Mouse (Mus musculus) erythroblast, embryonic 14.5 days (primary cell): Measurements from ENCODE around the gene Tmem266. TPM values are rescaled to one million over a fixed set of nuclear protein-coding genes. Genes with fewer than 3 reads are reported as not detected.

Source experiments
- H3K27me3 ChIP-seq: 2 replicates; pipeline ENCODE4 v1.6.1; 2012; ENCODE audit warnings: inconsistent platforms; ENCODE audit not compliant: control insufficient read depth
- H3K36me3 ChIP-seq: 2 replicates; pipeline ENCODE4 v1.6.1; 2012; ENCODE audit warnings: mild to moderate bottlenecking, inconsistent platforms; ENCODE audit not compliant: control insufficient read depth
- H3K4me1 ChIP-seq: 2 replicates; pipeline ENCODE4 v1.6.1; 2012; ENCODE audit warnings: inconsistent platforms; ENCODE audit not compliant: control insufficient read depth
- H3K4me3 ChIP-seq: replicated peaks from 2 replicates; pipeline ENCODE3; 2012; ENCODE audit warnings: moderate library complexity, mild to moderate bottlenecking, inconsistent platforms
- H3K9me3 ChIP-seq: 2 replicates; pipeline ENCODE4 v1.6.1; 2012; ENCODE audit warnings: low read length, inconsistent platforms, mixed read lengths; ENCODE audit not compliant: control insufficient read depth
- GATA1 ChIP-seq: IDR thresholded peaks from 2 replicates; pipeline ENCODE4 v1.6.1; 2012; ENCODE audit warnings: low read length, inconsistent platforms, mixed read lengths
- TAL1 ChIP-seq: IDR thresholded peaks from 3 replicates; pipeline ENCODE4 v1.6.1; 2012; ENCODE audit warnings: low read length, inconsistent platforms, mixed read lengths
- polyA plus RNA-seq: library from polyadenylated mRNA; stranded (reverse); fragments of >175 nt; gene quantifications from 2 replicates; pipeline ENCODE4 v1.2.3, GENCODE M21; 2012

The Tmem266 gene
- polyA plus RNA-seq, 1 experiment: not detected

DNA sequence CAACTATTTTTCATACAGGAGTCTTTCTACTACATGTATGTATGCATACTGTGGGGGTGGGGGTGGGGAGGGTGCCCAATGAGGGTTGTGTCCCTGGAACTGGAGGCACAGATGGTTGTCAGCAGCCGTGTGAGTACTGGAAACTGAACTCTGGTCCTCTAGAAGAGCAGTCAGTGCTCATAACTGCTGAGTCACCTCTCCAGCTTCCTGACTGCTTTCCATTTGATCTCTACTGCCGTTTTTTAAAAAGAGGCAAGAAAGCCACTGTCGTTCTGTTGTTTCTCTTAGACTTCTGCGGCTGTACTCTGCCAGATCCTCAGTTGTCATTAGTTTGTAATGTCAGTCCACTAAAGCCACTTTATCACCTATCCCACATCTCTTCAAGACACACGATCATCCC, 19.2 kb upstream of the Tmem266 start:
- no peaks in the 10 kb centered on the region for H3K27me3 ChIP-seq
- H3K4me3 ChIP-seq: no peak overlapping the region
- no peaks in the 10 kb centered on the region for H3K9me3 ChIP-seq
- no peaks in the 10 kb centered on the region for H3K36me3 ChIP-seq
- H3K4me1 ChIP-seq: no peaks in the 10 kb centered on the region
- TF ChIP-seq GATA1 (no peak), TAL1 (no peak)

DNA sequence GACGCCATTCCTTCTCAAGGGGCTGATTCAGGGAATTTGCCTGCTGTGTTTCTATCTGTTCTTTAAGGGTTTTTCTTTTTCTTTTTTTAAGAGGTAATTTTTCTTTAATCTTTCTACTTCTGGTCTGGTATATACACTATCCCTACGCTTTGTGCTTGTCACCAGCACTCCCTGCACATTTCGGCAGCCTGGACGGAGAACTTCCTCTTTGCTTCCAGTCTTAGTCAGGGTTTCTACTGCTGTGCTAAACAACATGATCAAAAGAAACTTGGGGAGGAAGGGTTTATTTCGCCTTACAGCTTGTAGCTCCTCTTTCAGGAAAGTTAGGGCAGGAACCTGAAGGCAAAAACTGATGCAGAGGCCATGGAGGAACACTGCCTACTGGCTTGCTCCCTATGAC, 18.3 kb upstream of the Tmem266 start:
- Histone ChIP-seq H3K4me1 (no peaks in the 10 kb centered on the region), H3K36me3 (no peaks in the 10 kb centered on the region), H3K4me3 (no peak overlapping the region), H3K9me3 (no peaks in the 10 kb centered on the region), H3K27me3 (no peaks in the 10 kb centered on the region)
- no peak for TF ChIP-seq GATA1
- TF ChIP-seq TAL1: no peak

DNA sequence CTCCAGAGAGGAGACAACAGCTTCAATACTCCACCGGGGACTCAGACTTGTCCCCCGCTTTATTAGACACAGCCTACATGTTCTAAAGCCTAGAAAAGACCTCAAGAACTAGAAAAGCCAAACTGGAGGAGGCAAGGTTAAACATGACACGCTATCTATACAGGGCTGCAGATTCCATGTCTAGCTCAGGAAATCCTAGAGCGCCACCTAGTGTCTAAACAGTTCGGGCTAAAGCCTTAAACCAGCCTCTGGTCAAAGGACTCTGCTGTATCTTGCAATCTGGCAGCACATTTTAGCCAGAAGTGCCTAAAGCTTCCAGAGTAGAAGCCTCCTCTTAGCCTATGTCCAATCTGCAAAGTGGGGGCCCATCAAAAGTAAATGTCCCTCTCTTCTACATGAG, 15.2 kb upstream of the Tmem266 start:
- TF ChIP-seq TAL1 (no peak), GATA1 (no peak)
- no peaks in the 10 kb centered on the region for H3K4me1 ChIP-seq
- no peak overlapping the region for H3K4me3 ChIP-seq
- no peaks in the 10 kb centered on the region for H3K9me3 ChIP-seq
- no peaks in the 10 kb centered on the region for H3K36me3 ChIP-seq
- no peaks in the 10 kb centered on the region for H3K27me3 ChIP-seq

- no peaks in the 10 kb centered on the region for H3K36me3 ChIP-seq
- H3K27me3 ChIP-seq: no peaks in the 10 kb centered on the region
- TF ChIP-seq TAL1 (no peak), GATA1 (no peak)
- H3K4me1 ChIP-seq: no peaks in the 10 kb centered on the region
- no peak overlapping the region for H3K4me3 ChIP-seq
- H3K9me3 ChIP-seq: no peaks in the 10 kb centered on the region
Measured at GRCm38 (mm10) chr9:55313619-55314261, 13.0 kb upstream of the Tmem266 start.

DNA sequence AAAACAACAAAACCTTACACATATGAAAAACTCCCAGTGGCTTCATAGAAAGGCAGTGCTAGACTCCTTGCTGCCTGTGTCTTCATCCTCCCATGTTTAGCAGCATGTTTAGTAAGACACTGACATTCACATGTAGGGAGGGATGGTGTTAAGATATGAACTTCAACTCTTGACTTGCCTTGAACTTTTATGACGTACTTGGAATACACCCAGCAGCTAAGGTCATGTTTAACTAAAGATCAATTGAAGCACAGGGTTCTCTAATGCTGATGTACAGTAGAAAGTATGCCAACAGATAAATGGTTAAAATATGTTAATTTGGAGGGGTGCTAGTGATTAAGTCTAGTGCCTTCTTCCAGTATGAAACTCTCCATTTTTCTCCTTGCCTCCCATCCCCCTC, 4.1 kb upstream of the Tmem266 start:
- H3K4me1 ChIP-seq: peaks cover 4% of the 10 kb centered on the region
- no peak overlapping the region for H3K4me3 ChIP-seq
- TF ChIP-seq GATA1: no peak
- no peak for TF ChIP-seq TAL1
- H3K36me3 ChIP-seq: no peaks in the 10 kb centered on the region
- H3K27me3 ChIP-seq: peaks cover 53% of the 10 kb centered on the region
- H3K9me3 ChIP-seq: no peaks in the 10 kb centered on the region; the same call in 1 of the 2 replicates

DNA sequence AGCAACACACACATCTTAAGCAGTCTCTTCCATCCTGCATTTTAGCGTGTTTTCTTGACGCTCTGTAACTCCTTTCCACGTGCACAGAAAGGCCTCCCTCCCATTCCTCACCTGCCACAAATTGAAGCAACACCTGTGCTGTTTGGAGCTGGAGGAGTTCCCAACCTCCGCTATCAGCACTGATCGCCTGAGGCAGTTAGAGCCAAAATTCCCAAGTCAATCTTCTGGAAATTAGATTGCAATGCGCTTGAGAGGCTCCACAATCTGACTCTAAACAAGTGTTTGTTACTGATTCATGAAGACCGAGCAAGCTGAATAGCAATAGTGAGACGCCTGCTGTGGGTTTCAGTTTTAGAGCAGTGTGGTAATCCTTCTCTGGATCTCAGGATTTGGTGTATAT, 2.6 kb upstream of the Tmem266 start:
- H3K27me3 ChIP-seq: peaks cover 68% of the 10 kb centered on the region

DNA sequence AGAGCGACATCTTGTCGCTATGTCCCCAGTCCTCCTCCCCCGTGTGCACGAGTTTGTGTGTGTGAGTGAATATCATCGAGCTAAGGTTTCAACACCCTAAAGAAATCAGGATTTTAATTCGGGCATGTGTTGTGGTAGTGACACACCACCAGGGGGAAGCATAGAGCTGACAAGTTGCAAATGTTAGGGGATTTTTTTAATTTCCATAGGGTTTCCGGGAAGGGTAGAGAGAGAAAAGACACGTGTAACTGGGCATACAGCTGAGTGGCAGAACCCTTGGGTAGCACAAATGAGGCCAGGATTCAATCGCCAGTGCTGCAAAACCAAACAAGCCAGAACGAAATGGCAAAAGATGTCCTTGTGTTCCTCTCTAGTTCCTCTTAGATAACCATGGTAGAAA, 2.2 kb upstream of the Tmem266 start:
- Histone ChIP-seq H3K36me3 (no peaks in the 10 kb centered on the region), H3K27me3 (peaks cover 72% of the 10 kb centered on the region), H3K4me1 (peaks cover 4% of the 10 kb centered on the region), H3K9me3 (no peaks in the 10 kb centered on the region; the same call in 1 of the 2 replicates), H3K4me3 (no peak overlapping the region)
- TF ChIP-seq GATA1 (no peak), TAL1 (no peak)

More for the DNA sequence above, 2.6 kb upstream of the Tmem266 start:
- Histone ChIP-seq H3K9me3 (no peaks in the 10 kb centered on the region; the same call in 1 of the 2 replicates), H3K4me1 (peaks cover 4% of the 10 kb centered on the region), H3K36me3 (no peaks in the 10 kb centered on the region), H3K4me3 (no peak overlapping the region)
- no peak for TF ChIP-seq TAL1
- TF ChIP-seq GATA1: no peak

GRCm38 (mm10) chr9:55325061-55325460, 1.7 kb upstream of the Tmem266 start:
- Histone ChIP-seq H3K4me1 (peaks cover 4% of the 10 kb centered on the region), H3K4me3 (no peak overlapping the region)

DNA sequence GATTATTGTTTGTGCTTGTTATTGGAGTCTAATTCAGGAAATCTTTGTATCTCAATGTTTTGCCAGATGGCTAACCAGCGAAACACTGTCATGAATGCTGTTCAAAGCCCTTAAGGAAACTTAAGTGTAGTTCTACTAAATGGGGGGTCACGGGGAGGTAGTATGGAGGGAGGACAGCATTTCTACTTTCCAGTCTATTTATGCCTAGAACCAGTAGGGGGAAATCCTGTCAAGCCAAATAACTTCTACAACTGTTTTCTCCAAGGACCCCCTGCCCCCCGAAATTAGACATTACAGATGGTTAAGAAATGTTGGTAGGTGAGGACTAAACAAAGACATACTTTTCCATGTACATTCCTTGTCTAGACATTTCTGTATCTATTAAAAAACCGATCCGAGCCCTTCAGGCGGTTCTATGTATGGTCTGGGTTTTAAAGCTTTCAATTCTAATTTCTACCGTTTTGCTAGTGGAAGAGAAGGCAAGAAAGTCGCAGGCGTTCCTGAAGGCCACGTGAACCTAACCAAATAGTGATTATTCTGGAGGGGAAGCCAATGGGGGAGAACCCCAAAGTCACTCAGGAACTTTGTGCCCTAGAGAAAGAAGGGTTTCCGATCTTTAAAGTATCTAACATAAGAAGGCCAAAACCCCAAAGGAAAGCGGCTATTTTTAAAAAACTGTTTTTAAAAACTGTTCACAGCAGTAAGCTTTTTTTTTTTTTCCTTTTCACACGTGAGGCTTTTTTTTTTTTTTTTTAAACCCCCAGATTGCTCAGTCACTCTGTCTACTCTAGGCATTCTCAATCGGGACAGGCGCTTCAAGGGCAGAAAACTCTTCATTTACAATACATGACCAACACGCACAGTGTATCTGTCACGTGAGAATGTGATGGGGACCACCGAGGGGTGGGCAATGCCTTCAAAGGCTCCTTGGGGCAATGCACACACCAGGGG, 874 bp upstream of the Tmem266 start:
- peaks cover 81% of the 10 kb centered on the region for H3K27me3 ChIP-seq
- no peaks in the 10 kb centered on the region for H3K36me3 ChIP-seq
- no peaks in the 10 kb centered on the region; the same call in 1 of the 2 replicates for H3K9me3 ChIP-seq
- TF ChIP-seq GATA1: no peak
- TF ChIP-seq TAL1: no peak
- H3K4me3 ChIP-seq: peak overlapping the region; percentile 59
- H3K4me1 ChIP-seq: peaks cover 4% of the 10 kb centered on the region

More at GRCm38 (mm10) chr9:55325061-55325460, 1.7 kb upstream of the Tmem266 start:
- no peaks in the 10 kb centered on the region for H3K36me3 ChIP-seq
- TF ChIP-seq GATA1 (no peak), TAL1 (no peak)
- H3K9me3 ChIP-seq: no peaks in the 10 kb centered on the region; the same call in 1 of the 2 replicates
- peaks cover 76% of the 10 kb centered on the region for H3K27me3 ChIP-seq

- H3K9me3 ChIP-seq: no peaks in the 10 kb centered on the region; the same call in 1 of the 2 replicates
- no peaks in the 10 kb centered on the region for H3K36me3 ChIP-seq
- H3K27me3 ChIP-seq: peaks cover 93% of the 10 kb centered on the region
- peak overlapping the region; percentile 40 for H3K4me3 ChIP-seq
- TF ChIP-seq TAL1 (no peak), GATA1 (no peak)
- H3K4me1 ChIP-seq: peaks cover 4% of the 10 kb centered on the region
Measured at GRCm38 (mm10) chr9:55327234-55327615, 512 bp downstream of the Tmem266 start.
